Mouse (Mus musculus) G1E (cell line): ENCODE data around the gene Rtraf.

ENCODE experiments used
- CTCF ChIP-seq: IDR thresholded peaks from 2 replicates; pipeline ENCODE4 v1.5.1; 2012; ENCODE audit warnings: low read depth, low read length, inconsistent platforms, mixed read lengths
- GATA1 ChIP-seq: IDR thresholded peaks from 2 replicates; pipeline ENCODE4 v1.6.1; 2012; ENCODE audit warnings: borderline replicate concordance, low read length, inconsistent platforms, mixed read lengths
- TAL1 ChIP-seq: conservative IDR thresholded peaks from 2 replicates; pipeline ENCODE4 v1.6.1; 2012; ENCODE audit warnings: low read depth, low read length, inconsistent platforms, mixed read lengths

GRCm38 (mm10) chr14:19777365-19777764 is 46.3 kb downstream of the Rtraf start:
- TF ChIP-seq GATA1 (no peak), CTCF (no peak), TAL1 (no peak)
